Mouse (Mus musculus): ENCODE data around the gene Cfap97d2. TPM values are rescaled to one million over a fixed set of nuclear protein-coding genes. Genes with fewer than 3 reads are reported as not detected.
"Not testable (repeated sequence)": the region's sequence is repeated elsewhere in the genome, so short reads cannot be mapped to it uniquely, and the experiment has no call there.

The Cfap97d2 gene
- total RNA-seq, 2 experiments from 2014 or later, result 0.75 to 1.5 TPM

DNA sequence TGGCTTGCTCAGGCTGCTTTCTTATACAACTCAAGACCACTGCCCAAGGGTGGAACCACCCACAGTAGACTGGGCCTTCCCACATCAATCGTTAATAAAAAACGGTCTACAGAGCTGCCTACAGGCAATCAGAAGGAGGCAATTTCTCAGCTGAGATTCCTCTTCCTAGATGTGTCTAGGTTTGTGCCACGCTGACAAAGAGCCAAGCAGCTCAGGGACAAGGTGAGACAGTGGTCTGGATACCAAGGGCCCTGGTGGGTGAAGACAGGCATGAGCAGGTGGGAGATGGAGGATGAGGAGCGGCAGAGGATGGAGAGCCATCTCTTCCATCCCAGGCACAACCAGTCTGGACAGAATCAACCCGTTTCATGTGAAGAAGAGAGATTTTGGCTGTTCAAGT, 2.8 kb downstream of the Cfap97d2 start:
- no peak for DNase-seq (ENCODE audit: extremely low spot score in 1 of 2, low spot score in 2 of 2)
- intact Hi-C loops (cut with DNase I), result no loop called here

DNA sequence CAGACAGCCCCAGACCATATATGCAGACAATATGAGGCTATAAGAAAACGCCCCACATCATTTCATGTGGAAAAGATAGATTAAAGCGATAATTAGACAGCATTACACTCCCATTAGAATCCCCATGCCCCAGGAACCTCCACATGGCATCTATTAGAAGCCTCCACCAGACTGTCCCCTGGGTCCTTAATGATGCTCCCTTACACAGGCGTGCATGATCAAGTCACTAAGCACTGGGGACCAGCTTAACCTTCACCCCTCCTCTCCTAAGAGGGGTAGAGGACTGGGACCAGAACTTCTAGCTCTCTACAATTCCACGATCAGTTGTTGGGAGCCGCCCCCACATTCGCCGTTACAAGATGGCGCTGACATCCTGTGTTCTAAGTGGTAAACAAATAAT, 13.3 kb downstream of the Cfap97d2 start:
- DNase-seq (ENCODE audit: extremely low spot score in 1 of 2, low spot score in 2 of 2), result no peak
- intact Hi-C loops (cut with DNase I), result no loop called here

DNA sequence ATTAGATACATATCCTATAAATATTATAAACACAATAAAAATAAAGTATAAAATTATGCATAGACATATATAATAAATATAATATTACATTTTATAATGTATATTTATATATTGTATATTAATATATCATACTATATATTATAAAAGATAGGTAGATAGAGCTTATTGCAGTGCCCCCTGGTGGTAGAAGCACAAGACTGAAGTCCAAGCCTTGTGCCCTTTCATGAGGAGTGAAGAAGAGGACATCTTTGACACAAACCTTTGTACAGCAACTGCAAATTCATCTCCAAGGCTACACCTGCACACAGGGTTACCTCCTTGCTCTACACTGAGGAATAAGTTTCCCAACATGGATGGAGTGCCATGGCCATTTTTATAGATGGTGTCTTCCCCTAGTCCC, 20.0 kb downstream of the Cfap97d2 start:
- intact Hi-C loops (cut with DNase I), result no loop called here
- peak in 1 of 2 experiments; percentile 35 for DNase-seq (ENCODE audit: extremely low spot score in 1 of 2, low spot score in 2 of 2)

DNA sequence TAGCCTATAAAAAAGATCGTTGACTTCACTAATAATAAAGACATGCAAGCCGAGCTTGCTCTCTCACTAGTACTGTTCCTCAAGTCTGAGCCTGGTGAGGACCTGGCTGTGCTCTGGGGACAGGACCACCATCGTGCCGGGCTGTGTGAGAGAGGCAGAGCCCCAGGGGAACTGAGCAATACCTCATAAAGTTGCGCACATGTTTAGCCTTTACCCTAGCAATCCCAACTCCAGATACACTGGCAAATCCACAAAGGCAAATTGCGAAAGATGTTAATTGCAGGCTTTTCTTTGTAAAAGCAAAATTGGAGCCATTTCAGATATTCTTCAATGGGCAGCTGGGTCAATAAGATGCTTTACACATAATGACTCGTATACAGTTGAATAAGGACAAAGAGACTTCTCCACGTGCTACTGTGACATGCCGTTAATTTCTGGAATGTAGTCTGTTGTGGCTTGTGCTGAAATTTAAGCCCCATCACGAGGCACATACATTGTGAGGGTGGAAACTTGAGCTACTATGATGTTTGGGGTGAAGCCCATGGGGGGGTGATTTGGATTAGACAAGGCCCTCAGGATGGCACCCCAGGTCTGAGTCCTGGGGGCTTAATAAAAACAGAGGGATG, 21.9 kb downstream of the Cfap97d2 start:
- intact Hi-C loops (cut with DNase I), result no loop called here
- no peak for DNase-seq (ENCODE audit: extremely low spot score in 1 of 2, low spot score in 2 of 2)

DNA sequence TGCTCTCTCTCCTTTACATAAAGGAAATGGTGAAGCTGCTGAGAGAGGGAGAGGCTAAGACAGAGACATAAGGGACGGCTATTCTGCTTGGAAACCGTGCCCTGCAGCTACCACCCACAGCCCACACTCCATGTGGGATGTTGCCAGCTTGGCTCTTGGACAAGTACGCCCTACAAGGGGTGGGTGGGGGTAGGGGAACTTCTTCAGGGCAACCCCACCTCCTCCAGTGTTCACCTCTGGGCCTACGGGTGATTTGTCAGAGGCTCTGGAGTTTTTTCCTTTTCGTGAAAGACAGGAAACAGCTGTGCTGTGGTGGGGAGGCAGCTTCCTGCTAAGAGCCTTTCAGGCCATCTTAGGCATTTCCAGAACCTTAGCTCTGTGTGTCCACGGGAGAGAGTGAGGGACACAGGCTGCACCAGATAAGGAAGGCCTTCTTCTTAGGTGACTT, 34.7 kb downstream of the Cfap97d2 start:
- intact Hi-C loops (cut with DNase I), result no loop called here
- DNase-seq (ENCODE audit: extremely low spot score in 1 of 2, low spot score in 2 of 2), result peak; percentile 7 to 52

DNA sequence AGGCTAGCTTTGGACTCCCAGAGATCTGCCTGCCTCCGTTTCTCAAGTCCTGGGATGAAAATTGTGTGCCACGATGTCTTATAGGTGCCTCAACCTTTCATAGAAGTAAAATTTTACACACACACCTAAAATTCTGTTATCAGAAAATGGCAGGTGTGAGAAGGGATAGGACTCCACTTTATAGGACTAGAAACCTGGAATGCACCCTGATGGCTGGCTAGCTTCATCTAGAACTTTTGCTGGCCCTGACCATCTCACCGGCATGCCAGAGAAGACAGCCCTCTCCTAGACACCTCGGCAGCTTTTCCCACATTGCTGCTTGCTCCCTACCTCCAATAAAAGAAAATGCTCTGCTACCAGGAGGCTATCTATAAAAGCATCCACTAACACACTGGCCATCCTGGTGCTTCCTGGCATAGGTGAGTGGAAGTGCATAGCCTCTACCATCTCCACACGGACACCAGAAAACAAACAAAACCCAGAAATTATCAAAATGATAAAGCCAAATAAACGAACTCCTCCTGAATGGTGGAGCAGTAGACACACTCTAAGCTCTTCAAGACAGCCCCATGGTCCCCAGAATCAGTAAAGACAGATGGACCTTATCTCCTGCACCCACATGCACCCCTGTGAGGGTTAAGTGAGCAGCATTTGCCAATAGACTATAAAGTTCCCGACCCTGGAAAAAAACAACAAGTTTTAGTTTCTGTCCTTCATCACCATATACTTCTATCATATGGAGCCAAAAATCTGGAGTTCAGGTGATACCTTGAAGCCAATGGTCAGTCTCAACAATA, 35.3 kb downstream of the Cfap97d2 start:
- DNase-seq (ENCODE audit: extremely low spot score in 1 of 2, low spot score in 2 of 2), result no peak
- intact Hi-C loops (cut with DNase I), result no loop called here

DNA sequence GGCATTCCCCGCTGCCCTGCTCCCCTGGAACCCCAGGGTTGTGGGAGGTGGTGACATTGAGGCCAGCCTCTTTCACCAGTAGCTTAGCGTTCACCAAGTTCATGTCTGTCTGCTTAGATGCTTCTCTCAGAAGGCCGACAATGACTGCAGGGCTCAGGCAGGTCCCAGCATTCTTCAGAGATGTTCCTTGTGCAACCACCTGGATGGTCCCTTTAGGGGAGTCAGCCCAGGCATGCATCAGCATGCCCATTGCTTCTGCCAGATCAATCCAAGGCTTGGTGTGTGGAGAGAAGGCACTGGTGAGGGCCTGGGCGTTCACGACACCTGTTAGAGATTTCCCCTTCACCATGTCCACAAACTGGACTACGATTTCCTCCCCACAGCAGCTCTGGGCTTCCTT, 40.5 kb downstream of the Cfap97d2 start:
- intact Hi-C loops (cut with DNase I); DNase-seq (ENCODE audit: extremely low spot score in 1 of 2, low spot score in 2 of 2): not testable (repeated sequence)

DNA sequence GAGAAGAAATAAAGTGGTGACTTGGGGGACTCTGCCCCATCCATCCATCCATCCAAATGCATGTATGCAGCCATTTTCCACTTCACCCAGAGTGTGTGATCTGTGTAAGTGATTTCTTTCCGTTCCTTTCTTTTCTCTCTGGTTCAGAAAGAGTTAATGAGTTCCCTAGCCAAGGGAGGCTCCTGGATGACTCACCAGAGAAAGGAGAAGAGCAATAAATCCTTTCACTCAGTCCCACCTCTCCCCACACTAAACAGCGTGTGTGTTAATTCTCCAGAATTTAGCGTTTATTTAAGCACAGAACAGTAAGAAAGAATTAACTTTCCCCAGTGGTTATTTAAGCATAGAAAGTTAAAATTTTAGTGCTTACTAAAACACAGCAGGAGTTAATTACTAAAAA, 41.9 kb downstream of the Cfap97d2 start:
- DNase-seq (ENCODE audit: extremely low spot score in 1 of 2, low spot score in 2 of 2), result no peak
- intact Hi-C loops (cut with DNase I), result no loop called here

DNA sequence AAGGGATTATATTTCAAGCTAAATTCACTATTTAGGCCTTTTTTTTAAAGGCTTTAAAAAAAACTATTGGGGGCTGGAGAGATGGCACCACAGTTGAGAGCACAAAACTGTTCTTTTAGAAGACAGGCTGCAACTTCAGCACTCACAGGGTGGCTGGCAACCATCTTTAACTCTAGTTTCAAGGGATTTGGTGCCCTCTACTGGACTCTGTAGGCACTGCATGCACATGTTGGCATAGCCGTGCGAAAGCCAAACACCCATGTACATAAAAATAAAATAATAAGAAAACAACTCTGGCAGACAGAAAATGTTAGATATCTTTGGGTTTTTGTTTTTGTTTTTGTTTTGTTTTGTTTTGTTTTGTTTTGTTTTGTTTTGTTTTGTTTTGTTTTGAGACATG, 48.0 kb downstream of the Cfap97d2 start:
- intact Hi-C loops (cut with DNase I), result loop anchor here (2.0 kb wide), 1 partner anchor 203 kb away; no protein-coding TSS in a partner anchor
- peak; percentile 33 to 82 for DNase-seq (ENCODE audit: extremely low spot score in 1 of 2, low spot score in 2 of 2)

DNA sequence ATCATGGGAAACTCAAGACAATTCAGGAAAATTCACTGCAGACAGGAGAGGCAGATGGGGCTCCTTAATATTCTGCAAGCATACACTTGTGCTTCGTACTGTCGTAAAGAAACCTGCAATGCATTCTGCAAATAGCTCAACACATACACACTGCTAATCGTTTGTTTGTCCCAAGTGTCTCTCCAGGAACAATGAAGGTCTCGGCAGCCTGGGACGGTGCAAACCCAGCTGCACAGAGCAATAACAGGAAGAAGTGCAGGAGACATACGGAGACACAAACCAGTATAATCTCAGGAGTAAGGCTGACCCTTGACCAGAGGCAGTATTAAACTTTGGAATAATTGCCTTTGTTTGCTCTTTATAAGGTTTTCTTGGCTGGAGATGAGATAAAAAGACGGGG, 50.8 kb downstream of the Cfap97d2 start:
- intact Hi-C loops (cut with DNase I), result loop anchor here (5.0 kb wide), 1 partner anchor 344 kb away; no protein-coding TSS in a partner anchor
- DNase-seq (ENCODE audit: extremely low spot score in 1 of 2, low spot score in 2 of 2), result no peak

DNA sequence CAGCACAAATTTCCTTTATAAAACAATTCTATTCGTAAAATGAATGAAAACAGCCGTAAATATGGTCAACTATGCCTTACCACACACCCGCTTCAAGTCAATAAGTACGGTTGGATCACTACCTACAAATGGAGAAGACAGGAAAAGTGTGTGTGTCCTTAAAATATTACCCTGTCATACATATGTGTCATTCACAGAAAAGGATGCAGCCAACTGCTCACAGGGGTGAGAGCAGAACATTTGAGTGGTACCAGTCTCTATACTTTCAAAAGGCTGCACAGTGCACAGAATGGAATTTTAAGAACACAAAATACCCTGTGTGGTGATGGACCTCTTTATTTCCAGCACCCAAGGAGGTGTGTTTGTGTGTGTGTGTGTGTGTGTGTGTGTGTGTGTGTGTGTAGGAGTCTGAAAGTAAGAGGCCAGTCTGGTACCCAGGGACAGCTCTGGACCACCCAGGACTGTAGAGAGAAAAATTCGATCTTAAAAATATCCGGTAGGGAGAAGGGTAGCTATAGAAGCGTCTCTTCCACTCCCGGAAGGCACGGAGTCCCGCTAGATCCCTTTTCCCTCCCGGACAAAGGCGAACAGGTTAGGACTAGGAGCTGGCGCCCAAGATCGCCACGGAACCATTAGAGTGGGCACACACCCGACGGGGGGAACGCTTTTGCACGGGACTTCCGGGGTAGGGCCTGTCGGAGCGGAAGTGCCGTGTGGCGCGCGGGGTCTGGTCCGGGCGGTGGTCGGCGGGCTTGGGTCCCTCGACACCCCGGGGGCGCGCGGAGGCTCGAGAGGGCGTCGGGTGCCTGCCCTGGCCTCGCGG, 51.5 kb downstream of the Cfap97d2 start, which contains the start of gene Cdc16:
Gene Cdc16 (plus strand): TSS at position 695 of the 823 bp plus-strand sequence.
- intact Hi-C loops (cut with DNase I), result loop anchor here (5.0 kb wide), 1 partner anchor 345 kb away; no protein-coding TSS in a partner anchor
- peak; percentile 87 to 94 for DNase-seq (ENCODE audit: extremely low spot score in 1 of 2, low spot score in 2 of 2)

DNA sequence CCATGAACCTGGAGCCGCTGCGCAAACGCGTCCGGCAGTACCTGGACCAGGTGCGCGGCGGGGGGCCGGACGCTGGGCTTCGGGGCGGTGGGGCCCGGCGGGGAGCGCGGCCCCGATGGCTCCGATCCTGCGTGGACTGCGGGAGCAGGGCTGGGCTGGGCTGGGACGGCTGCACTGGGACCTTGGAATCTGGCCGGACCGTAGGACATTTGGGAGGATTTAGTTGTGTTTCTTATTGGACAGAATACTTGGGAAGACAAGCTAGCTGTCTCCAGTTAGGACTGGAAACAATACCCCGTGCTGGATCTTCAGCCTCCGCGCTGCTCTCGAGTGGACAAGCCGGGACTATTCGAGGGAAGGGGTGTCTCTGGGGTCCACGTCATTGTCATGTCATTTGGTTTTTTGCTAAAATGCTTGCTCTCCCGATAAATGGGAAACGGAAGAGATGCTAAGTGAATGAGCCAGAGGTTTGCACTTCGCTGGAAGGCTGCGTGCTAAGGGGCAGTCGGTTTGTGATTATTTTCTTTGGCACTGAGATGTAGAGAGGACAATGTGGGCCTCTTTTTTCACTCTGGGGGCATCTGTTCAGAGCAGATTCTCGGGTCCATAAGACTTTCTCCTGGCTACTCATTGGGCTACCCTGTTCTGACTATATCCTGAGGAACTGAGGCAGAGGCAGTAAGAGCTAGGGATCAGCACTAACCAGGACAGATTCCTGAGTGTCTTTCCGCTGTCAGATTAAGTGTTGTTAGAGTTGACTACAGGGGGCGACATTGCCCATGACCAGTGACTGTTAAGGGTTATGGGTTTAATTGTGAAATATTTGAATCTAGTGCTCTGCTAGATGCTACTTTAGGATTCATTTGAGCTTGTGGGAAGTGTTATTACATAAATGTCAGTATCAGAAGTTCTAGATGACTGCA, 52.4 kb downstream of the Cfap97d2 start:
- intact Hi-C loops (cut with DNase I), result loop anchor here (5.0 kb wide), 1 partner anchor 346 kb away; no protein-coding TSS in a partner anchor
- DNase-seq (ENCODE audit: extremely low spot score in 1 of 2, low spot score in 2 of 2), result peak in 1 of 2 experiments; percentile 37

DNA sequence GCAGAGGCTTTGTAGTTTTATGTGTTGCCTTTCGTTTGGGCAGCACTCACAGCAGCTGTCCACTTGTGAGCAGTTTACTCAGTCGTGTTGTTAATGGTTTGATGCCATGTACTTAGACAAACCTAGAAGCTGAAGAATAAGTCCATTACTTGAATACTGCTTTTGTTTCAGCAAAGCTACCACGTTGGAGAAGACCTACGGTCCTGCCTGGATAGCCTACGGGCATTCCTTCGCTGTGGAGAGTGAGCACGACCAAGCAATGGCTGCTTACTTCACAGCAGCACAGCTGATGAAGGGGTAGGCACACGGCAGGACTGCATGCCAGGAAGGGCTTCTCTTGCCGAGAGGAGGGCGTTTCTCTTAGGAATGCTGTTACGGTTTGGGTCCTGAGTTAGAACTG, 63.5 kb downstream of the Cfap97d2 start:
- intact Hi-C loops (cut with DNase I), result loop anchor here (10.0 kb wide), 1 partner anchor 294 kb away; no protein-coding TSS in a partner anchor
- no peak for DNase-seq (ENCODE audit: extremely low spot score in 1 of 2, low spot score in 2 of 2)

DNA sequence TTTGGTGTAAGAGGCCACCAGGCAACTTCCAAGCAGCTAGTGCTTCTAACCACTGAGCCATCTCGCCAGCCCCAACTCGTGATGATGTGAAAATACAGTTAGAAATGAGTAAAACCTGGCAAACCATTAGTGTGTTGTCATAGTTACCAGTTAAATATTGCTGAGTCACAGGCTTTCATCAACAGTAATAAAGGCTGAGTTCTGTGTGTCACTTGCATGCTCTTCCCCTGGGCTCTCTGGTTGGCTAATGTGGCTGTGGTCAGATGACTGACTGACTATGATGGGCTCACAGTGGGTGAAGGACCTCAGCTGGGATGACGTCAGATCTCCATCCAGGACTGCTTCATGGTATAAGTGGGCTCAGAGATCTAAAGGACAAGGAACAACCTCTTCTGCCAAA, 74.8 kb downstream of the Cfap97d2 start:
- intact Hi-C loops (cut with DNase I), result loop anchor here (5.0 kb wide), 1 partner anchor 298 kb away; no protein-coding TSS in a partner anchor

DNA sequence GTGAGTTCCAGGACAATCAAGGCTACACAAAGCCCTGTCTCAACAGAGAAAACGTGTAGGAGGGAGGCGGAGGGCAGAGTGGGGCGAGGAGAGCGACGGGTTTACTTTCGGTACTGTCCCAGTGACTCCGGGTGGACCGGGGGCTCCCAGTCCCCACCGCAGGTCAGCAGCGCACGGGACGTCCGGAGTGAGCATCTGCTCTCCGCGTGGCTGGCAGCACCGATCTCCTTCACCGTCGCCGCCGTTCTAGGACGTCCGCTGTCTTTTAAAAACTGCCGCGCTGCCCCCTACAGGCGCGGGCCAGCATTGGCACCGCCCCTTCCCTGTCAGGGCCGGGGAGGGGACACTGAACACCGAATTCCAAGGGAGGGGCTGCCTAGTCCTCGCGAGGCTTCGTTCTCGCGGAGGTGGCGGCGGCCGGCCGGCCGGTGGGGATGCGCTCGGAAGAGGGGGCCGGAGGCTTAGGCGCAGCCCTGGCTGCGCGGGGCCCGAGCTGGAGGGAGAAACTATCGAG, 79.6 kb downstream of the Cfap97d2 start, which contains the start of gene Upf3a:
Gene Upf3a (plus strand): TSS at position 366 of the 514 bp plus-strand sequence.
- peak; percentile 84 to 95 for DNase-seq (ENCODE audit: extremely low spot score in 1 of 2, low spot score in 2 of 2)
- intact Hi-C loops (cut with DNase I), result no loop called here

More for the DNA sequence above, 74.8 kb downstream of the Cfap97d2 start:
- no peak for DNase-seq (ENCODE audit: extremely low spot score in 1 of 2, low spot score in 2 of 2)

DNA sequence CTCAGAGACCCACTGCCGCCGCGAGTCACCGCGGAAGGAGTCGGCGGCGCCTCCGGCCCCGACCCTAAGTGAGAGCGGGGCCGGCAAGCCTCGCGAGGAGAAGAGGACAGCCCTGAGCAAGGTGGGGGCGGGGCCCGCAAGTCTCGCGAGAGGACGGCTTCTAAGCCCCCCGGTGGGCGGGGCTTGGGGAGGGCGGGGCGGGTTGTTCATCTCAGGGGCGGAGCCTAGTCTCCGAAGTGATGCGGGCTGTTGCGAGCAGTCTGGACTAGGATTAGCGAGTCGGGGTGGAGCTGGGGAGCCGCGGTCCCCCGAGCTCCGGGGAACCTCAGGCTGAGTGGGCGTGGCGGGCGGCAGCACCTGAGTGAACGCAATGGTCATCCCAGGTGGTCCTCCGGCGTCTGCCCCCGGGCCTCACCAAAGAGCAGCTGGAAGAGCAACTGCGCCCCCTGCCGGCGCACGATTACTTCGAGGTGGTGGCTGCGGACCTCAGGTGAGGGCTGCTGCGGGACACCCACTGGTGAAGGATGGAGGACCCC, 80.1 kb downstream of the Cfap97d2 start:
- intact Hi-C loops (cut with DNase I), result no loop called here
- DNase-seq (ENCODE audit: extremely low spot score in 1 of 2, low spot score in 2 of 2), result peak; percentile 92 to 99

DNA sequence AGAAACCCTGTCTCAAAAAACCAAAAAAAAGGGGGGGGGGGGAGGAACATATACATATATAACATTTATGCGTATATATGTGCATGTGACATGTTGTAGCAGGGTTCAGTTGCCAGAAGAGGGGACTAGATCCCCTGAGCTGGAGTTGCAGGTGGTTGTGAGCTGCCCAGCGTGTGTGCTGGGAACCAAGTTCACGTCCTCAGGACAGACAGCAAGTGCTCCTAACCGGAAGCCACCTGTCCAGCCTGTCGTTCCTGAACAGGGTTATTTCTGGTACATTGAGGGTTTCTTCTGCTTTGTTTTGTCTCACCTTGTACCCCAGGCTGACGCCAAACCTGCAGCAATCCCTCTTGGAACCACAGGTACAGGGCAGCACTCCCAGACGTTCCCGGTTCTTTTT, 83.9 kb downstream of the Cfap97d2 start:
- intact Hi-C loops (cut with DNase I), result no loop called here

More for the DNA sequence above, 83.9 kb downstream of the Cfap97d2 start:
- no peak for DNase-seq (ENCODE audit: extremely low spot score in 1 of 2, low spot score in 2 of 2)
